Mouse (Mus musculus) lung, embryonic 16.5 days (tissue): Measurements from ENCODE around the gene Fut4. TPM values are rescaled to one million over a fixed set of nuclear protein-coding genes. Genes with fewer than 3 reads are reported as not detected.
A peak's percentile ranks its signal among the peaks of the same experiment; 100 is the strongest.

Experiments used
- ATAC-seq: fragments of 200-750 bp; cut with Nextera tagmentation; 2 replicates; pipeline ENCODE4 v1.8.0; 2017; ENCODE audit warnings: low read depth, mild to moderate bottlenecking, moderate library complexity
- H3K27ac ChIP-seq: fragments of 300-500 bp; sonication (generic); 2 replicates; pipeline ENCODE4 v1.5.1; 2014; ENCODE audit warnings: mild to moderate bottlenecking, control low read depth, low read length
- H3K27me3 ChIP-seq: fragments of 300-500 bp; sonication (generic); 2 replicates; pipeline ENCODE4 v1.6.1; 2014; ENCODE audit warnings: low read depth, low read length, mixed read lengths; ENCODE audit not compliant: control insufficient read depth, insufficient read depth
- H3K36me3 ChIP-seq: fragments of 300-500 bp; sonication (generic); 2 replicates; pipeline ENCODE4 v1.6.1; 2014; ENCODE audit warnings: low read length; ENCODE audit not compliant: control insufficient read depth, insufficient read depth
- H3K4me1 ChIP-seq: fragments of 300-500 bp; sonication (generic); replicated peaks from 2 replicates; pipeline ENCODE4 v1.6.1; 2014; ENCODE audit warnings: low read length, mixed read lengths; ENCODE audit not compliant: control insufficient read depth, insufficient read depth
- H3K4me2 ChIP-seq: fragments of 300-500 bp; sonication (generic); 2 replicates; pipeline ENCODE4 v1.6.1; 2014; ENCODE audit warnings: low read depth, low read length, control low read depth
- H3K4me3 ChIP-seq: fragments of 300-500 bp; sonication (generic); 2 replicates; pipeline ENCODE4 v1.5.1; 2014; ENCODE audit warnings: mild to moderate bottlenecking, low read length, control low read depth
- H3K9ac ChIP-seq: fragments of 300-500 bp; sonication (generic); 2 replicates; pipeline ENCODE4 v1.6.1; 2014; ENCODE audit warnings: low read length, control low read depth
- H3K9me3 ChIP-seq: fragments of 300-500 bp; sonication (generic); 2 replicates; pipeline ENCODE4 v1.6.1; 2016; ENCODE audit warnings: low read length; ENCODE audit not compliant: control insufficient read depth
- WGBS: fragments of 180-500 bp; shearing (Covaris S2); extraction: QIAGEN DNeasy Blood & Tissue Kit; methylation state at CpG from one replicate; pipeline ENCODE4 v1.1.7; 2014; 5-methylcytosine and 5-hydroxymethylcytosine counted together
- polyA plus RNA-seq: library from polyadenylated mRNA; unstranded; fragments of >200 nt; fragmentation: Nextera tagmentation; extraction: Ambion mirVana; gene quantifications from 2 replicates; pipeline ENCODE4 v1.2.1, GENCODE M21; 2015

Gene Fut4
- polyA plus RNA-seq, 1 experiment from 2014 or later, result 2.5 TPM

DNA sequence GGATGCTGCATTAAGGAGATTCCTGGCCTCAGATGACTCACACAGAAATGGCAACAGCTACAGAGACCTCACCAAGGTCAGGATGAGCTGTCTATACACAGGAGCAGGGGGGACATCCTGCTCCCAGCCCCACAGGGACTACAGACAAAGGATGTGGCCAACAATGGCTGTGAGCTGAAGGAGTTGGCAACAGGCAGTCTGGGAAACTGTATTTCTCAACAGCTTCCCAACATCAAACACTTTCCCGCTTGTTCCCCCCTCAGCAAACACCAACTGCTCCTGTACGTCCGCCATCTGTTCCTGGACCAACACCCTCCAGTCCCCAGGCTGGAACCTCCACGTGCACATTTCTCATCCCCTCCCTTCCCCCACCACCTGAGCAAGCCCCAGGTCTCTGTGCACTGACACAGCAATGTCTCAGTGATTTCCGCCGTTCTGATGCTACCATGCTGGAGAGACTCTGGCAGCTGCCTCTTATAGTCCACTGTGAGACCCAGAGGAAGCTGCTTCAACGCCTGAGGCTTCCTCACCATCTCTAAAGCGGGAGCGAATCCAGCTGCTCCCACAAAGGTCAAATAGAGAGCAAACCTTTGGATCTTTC lies 21.2 kb downstream of the Fut4 start:
- Histone ChIP-seq H3K4me1 (peaks cover 6% of the 10 kb centered on the region), H3K4me2 (no peak overlapping the region; the same call in 1 of the 2 replicates), H3K27ac (no peak overlapping the region), H3K27me3 (no peaks in the 10 kb centered on the region), H3K4me3 (no peak overlapping the region), H3K36me3 (no peaks in the 10 kb centered on the region), H3K9ac (no peak overlapping the region), H3K9me3 (no peaks in the 10 kb centered on the region)
- WGBS, result 16% methylated on average over 9 of the region's 9 CpGs
- peak; percentile 75 for ATAC-seq

DNA sequence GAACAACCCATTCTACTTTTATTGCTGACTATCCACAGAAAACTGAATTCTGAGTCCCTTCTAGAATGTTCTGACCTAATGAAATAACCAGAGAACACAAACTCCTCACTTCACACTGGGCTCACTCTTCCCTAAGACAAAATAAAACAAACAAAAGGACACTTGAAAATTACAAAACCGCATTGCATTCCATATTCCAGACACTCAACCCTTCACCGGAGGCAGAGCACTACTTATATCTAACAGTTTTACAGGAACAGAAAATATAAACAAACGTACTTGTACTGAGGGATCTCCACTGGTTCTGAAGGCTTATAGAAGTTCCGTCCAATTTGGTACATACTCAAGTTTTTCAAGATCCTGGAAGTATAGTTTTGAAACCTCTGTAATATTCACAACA lies 23.8 kb downstream of the Fut4 start:
- no peaks in the 10 kb centered on the region for H3K36me3 ChIP-seq
- no peak overlapping the region for H3K27ac ChIP-seq
- 31% methylated on average over 4 of the region's 4 CpGs for WGBS
- H3K9ac ChIP-seq, result no peak overlapping the region
- H3K4me1 ChIP-seq, result peaks cover 6% of the 10 kb centered on the region
- no peaks in the 10 kb centered on the region for H3K27me3 ChIP-seq
- ATAC-seq, result no peak
- H3K4me2 ChIP-seq, result no peak overlapping the region
- no peaks in the 10 kb centered on the region for H3K9me3 ChIP-seq
- no peak overlapping the region for H3K4me3 ChIP-seq

DNA sequence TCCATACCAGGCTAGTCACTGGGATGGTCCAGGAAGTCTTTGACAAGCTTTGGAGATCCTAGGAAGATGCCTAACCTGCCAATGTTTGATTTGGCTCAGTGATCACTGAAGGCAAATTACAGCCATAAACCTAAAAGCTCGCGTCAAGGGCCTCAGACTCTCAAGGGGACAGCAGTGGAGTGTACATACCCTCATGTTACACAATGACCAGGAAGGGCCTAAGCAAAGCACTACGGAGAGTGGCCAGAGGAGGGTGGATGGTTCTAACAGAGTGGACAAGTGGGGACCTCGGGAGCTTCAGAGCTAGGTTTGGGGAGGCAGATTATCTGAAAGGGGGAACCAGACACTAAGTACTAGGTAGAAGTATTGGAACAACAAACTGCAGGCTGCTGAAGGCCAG lies 25.6 kb downstream of the Fut4 start:
- H3K9ac ChIP-seq, result no peak overlapping the region
- no peak overlapping the region for H3K27ac ChIP-seq
- no peak overlapping the region for H3K4me3 ChIP-seq
- no peaks in the 10 kb centered on the region for H3K9me3 ChIP-seq
- no peak overlapping the region for H3K4me2 ChIP-seq
- WGBS, result 73% methylated on average over 4 of the region's 4 CpGs
- H3K27me3 ChIP-seq, result no peaks in the 10 kb centered on the region
- peaks cover 6% of the 10 kb centered on the region for H3K4me1 ChIP-seq
- H3K36me3 ChIP-seq, result no peaks in the 10 kb centered on the region
- no peak for ATAC-seq

DNA sequence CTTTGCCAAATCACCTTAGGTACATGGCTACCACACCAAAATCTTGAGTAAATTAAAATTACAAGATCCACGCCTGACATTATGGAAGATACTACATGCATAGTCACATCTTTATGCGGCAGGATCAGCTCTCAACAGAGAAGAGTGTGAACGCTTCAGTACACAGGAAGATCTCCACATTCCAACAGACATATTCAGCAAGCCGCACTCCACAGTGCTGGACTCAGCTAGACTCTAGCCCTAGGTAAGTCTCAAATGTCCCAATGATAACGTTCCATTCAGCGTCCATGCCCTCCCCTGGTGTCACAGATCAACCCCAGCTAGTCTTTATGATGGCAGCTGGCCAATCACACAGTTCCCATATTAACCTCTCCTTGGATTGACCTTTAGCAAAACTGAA lies 26.2 kb downstream of the Fut4 start:
- H3K27ac ChIP-seq, result no peak overlapping the region
- H3K9me3 ChIP-seq, result no peaks in the 10 kb centered on the region
- no peaks in the 10 kb centered on the region for H3K27me3 ChIP-seq
- no peak overlapping the region for H3K4me2 ChIP-seq
- 0 out of 2 replicates have a peak, but pooled peaks have one; percentile 20 for ATAC-seq
- H3K9ac ChIP-seq, result no peak overlapping the region
- H3K36me3 ChIP-seq, result no peaks in the 10 kb centered on the region
- peaks cover 4% of the 10 kb centered on the region for H3K4me1 ChIP-seq
- 72% methylated on average over 6 of the region's 6 CpGs for WGBS
- no peak overlapping the region for H3K4me3 ChIP-seq

DNA sequence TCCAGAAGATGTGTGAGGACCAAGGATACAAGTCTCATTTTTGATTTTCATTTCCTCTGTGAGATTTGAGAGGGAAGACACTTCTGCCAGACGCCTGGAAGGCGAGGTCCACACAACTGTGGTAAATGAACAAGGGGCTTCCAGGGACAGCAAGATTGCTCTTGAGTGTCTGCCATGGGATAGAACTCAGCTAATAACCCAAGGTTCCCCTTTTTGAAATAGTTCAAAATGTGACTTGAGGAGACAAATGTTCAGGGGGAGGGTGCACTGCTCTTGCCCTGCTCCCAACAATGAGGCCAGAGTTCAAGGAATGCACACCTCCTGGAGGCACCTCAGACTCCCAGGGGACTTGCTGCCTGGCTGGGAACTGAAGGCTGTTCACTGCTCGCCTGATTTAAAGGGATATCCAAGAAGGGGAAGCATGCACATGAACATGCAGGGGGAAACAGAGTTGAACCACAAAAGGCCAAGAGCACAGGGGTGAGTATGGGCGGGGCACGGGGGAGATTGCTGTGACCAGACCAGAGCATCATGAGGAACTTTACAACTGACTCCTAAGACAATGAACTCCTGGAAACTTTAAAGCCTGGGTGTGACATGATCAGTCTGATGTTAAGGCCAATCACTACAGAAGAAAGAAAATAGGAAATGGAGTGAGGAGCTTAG lies 27.3 kb downstream of the Fut4 start:
- 71% methylated on average over 5 of the region's 5 CpGs for WGBS
- H3K27me3 ChIP-seq, result no peaks in the 10 kb centered on the region
- no peak overlapping the region for H3K9ac ChIP-seq
- no peak overlapping the region for H3K27ac ChIP-seq
- no peaks in the 10 kb centered on the region for H3K9me3 ChIP-seq
- no peaks in the 10 kb centered on the region for H3K4me1 ChIP-seq
- H3K36me3 ChIP-seq, result no peaks in the 10 kb centered on the region
- H3K4me3 ChIP-seq, result no peak overlapping the region
- no peak overlapping the region for H3K4me2 ChIP-seq
- no peak for ATAC-seq

DNA sequence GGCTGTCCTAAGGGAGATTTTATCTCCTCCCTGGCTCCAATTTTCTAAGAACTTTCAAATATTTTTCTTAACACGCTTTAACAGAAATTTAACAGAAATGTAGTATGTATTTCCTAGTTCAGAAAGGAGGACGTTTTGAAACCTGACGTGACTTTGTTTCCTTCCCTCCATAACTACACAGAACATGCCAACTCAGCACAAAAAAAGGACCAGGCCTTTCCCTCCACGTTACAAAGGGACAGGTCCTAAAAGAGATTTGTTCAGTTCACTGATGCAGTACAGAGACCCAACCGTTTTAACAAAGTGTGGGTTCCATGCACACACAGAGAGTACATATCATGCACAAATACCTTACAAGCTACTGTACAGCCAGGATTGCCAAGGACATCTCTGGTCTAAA lies 30.6 kb downstream of the Fut4 start:
- Histone ChIP-seq H3K9me3 (no peaks in the 10 kb centered on the region), H3K4me2 (no peak overlapping the region), H3K4me1 (peaks cover 11% of the 10 kb centered on the region), H3K27me3 (no peaks in the 10 kb centered on the region), H3K9ac (no peak overlapping the region), H3K27ac (no peak overlapping the region), H3K4me3 (no peak overlapping the region), H3K36me3 (no peaks in the 10 kb centered on the region)
- no peak for ATAC-seq
- WGBS, result 78% methylated on average over 5 of the region's 5 CpGs

DNA sequence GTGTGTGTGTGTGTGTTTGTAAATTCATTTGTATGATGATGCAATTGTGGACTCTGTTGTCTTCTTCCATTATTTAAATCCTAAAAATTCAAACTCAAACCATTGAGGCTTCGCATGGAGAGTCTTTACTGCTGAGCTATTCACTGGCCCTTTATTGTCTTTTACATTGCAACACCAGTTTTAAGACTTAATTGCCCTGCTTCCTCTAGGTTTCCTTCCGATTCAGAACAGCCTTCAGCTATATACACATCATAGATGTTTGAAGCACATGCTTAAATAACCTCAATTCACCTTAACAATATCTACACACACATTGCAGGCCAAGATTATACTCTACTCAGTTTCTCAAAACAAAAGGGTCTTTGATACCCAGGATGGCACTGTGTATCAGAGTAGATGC lies 31.8 kb downstream of the Fut4 start:
- Histone ChIP-seq H3K27ac (no peak overlapping the region), H3K4me3 (no peak overlapping the region), H3K9me3 (no peaks in the 10 kb centered on the region), H3K4me1 (peaks cover 11% of the 10 kb centered on the region), H3K4me2 (no peak overlapping the region), H3K27me3 (no peaks in the 10 kb centered on the region), H3K36me3 (no peaks in the 10 kb centered on the region), H3K9ac (no peak overlapping the region)
- WGBS, result 59% methylated on average over 2 of the region's 2 CpGs
- ATAC-seq, result no peak

DNA sequence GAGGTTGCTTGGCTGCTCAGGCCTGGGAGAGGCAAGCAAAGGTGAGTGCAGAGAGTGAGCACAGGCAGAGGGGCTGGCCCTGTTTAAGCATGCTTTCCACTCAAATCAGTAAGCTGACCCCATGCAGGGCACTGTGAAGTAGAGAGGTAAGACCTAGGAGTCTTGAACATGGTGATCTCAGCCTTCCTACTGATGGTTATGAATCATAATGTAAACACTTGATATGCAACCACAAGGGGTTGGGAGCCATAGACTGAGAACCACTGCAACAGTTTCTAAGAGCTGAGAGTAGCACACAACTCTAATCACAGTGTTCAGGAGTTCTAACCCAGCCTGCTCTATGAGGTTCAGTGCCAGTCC lies 33.9 kb downstream of the Fut4 start:
- Histone ChIP-seq H3K4me3 (peak overlapping the region; percentile 38), H3K27me3 (no peaks in the 10 kb centered on the region), H3K9ac (peak overlapping the region; percentile 36; the same call in 1 of the 2 replicates), H3K27ac (peak overlapping the region; percentile 36), H3K9me3 (no peaks in the 10 kb centered on the region), H3K4me2 (peak overlapping the region; percentile 51), H3K4me1 (peaks cover 11% of the 10 kb centered on the region), H3K36me3 (no peaks in the 10 kb centered on the region)
- ATAC-seq, result peak; percentile 75

DNA sequence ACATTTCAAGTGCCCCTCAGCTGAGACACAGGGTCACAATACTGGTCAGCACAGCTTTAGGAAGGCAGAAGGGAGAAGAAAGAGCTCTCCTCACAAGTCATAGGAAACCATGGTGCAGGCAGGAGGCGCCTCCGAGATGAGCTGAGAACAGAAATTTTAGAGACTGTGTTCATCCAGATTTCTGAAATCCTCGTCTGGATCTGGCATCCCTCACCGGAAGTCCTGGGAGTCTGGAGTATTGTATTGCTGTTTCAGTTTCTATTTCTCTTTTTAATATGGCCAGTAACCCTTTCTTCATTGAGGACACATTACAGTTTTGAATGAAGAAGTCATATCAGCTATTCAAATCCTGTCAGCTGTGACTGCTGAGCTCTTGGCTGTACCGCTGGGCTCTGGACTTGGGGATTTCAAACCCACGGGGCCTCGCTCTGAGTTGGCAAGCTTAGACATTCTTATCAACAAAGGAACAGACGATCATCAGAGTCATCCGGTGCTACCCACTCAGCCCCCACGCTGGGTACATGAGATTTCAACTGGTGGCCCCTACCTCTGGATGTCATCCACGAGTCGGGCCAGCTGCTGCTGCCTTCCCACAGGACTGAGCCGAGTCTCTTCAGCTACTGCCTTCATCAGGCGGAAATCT lies 34.4 kb downstream of the Fut4 start:
- H3K9me3 ChIP-seq, result no peaks in the 10 kb centered on the region
- no peaks in the 10 kb centered on the region for H3K36me3 ChIP-seq
- H3K9ac ChIP-seq, result peak overlapping the region; percentile 36; the same call in 1 of the 2 replicates
- no peaks in the 10 kb centered on the region for H3K27me3 ChIP-seq
- ATAC-seq, result peak; percentile 61
- peak overlapping the region; percentile 51 for H3K4me2 ChIP-seq
- peak overlapping the region; percentile 38 for H3K4me3 ChIP-seq
- WGBS, result 16% methylated on average over 14 of the region's 14 CpGs
- H3K27ac ChIP-seq, result peak overlapping the region; percentile 36
- H3K4me1 ChIP-seq, result peaks cover 11% of the 10 kb centered on the region
